Mouse (Mus musculus) lung, postnatal 0 days (tissue): ENCODE measurements at regions not wholly inside any gene's neighbourhood (a gene's known extent, or its start where the extent isn't known, plus 50 kb on each side); places are given as distances from the start of the nearest gene placed in this dataset.
A peak's percentile ranks its signal among the peaks of the same experiment; 100 is the strongest.

Source experiments
- ATAC-seq: fragments of 200-750 bp; cut with Nextera tagmentation; 2 replicates; pipeline ENCODE4 v1.8.0; 2017; ENCODE audit warnings: moderate library complexity
- DNase-seq: peaks from one replicate; pipeline ENCODE4 v3.0.0-alpha.2; 2016; ENCODE audit warnings: low spot score
- H3K27ac ChIP-seq: fragments of 300-500 bp; sonication (generic); 2 replicates; pipeline ENCODE4 v1.5.1; 2014; ENCODE audit warnings: antibody characterized with exemption, mild to moderate bottlenecking, low read length, mixed read lengths
- H3K27me3 ChIP-seq: fragments of 300-500 bp; sonication (generic); replicated peaks from 2 replicates; pipeline ENCODE4 v1.6.1; 2014; ENCODE audit warnings: low read length, mixed read lengths; ENCODE audit not compliant: insufficient read depth
- H3K36me3 ChIP-seq: fragments of 300-500 bp; sonication (generic); 2 replicates; pipeline ENCODE4 v1.6.1; 2014; ENCODE audit warnings: low read length, mixed read lengths; ENCODE audit not compliant: insufficient read depth
- H3K4me1 ChIP-seq: fragments of 300-500 bp; sonication (generic); 2 replicates; pipeline ENCODE4 v1.6.1; 2014; ENCODE audit warnings: antibody characterized with exemption, low read depth, low read length, mixed read lengths; ENCODE audit not compliant: insufficient read depth
- H3K4me2 ChIP-seq: fragments of 300-500 bp; sonication (generic); replicated peaks from 2 replicates; pipeline ENCODE4 v1.6.1; 2014; ENCODE audit warnings: low read depth, mild to moderate bottlenecking, low read length, moderate library complexity, mixed read lengths
- H3K4me3 ChIP-seq: fragments of 300-500 bp; sonication (generic); 2 replicates; pipeline ENCODE4 v1.5.1; 2014; ENCODE audit warnings: low read depth, low read length
- H3K9ac ChIP-seq: fragments of 300-500 bp; sonication (generic); replicated peaks from 2 replicates; pipeline ENCODE4 v1.6.1; 2014; ENCODE audit warnings: low read depth, mild to moderate bottlenecking
- H3K9me3 ChIP-seq: fragments of 300-500 bp; sonication (generic); 2 replicates; pipeline ENCODE4 v1.6.1; 2016; ENCODE audit warnings: low read length, mixed read lengths
- CTCF ChIP-seq: IDR thresholded peaks from 2 replicates; pipeline ENCODE4 v1.5.1; 2016; ENCODE audit warnings: antibody characterized with exemption, mild to moderate bottlenecking
- EP300 ChIP-seq: IDR thresholded peaks from 2 replicates; pipeline ENCODE4 v1.6.1; 2016; ENCODE audit warnings: antibody characterized with exemption, mild to moderate bottlenecking, control low read depth
- WGBS: fragments of 180-500 bp; shearing (Covaris S2); extraction: QIAGEN DNeasy Blood & Tissue Kit; methylation state at CpG from one replicate; pipeline ENCODE4 v1.1.7; 2014; 5-methylcytosine and 5-hydroxymethylcytosine counted together

DNA sequence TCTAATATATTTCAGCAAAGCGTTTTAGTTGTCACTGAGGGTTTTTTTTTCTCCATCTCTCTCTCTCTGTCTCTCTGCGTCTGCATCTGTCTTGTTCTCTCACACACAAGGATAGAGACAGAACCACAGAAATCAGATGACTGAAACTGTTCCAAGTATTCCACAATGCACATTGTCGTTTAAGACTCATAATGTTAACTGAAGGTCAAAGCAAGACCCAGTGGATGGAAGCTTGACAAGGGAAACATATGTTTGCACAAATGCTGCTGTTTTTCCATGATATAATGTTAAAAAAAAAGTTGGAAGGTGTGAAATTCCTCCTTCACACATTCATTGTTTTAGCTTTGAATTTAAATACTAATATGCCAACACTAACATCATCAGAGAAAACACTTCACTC lies 857.3 kb downstream of the Fam181b start:
- Histone ChIP-seq H3K4me3 (no peak overlapping the region), H3K4me1 (no peaks in the 10 kb centered on the region), H3K4me2 (no peak overlapping the region), H3K9ac (no peak overlapping the region), H3K9me3 (no peaks in the 10 kb centered on the region), H3K27me3 (no peaks in the 10 kb centered on the region), H3K36me3 (no peaks in the 10 kb centered on the region), H3K27ac (no peak overlapping the region)
- ATAC-seq (no peak), DNase-seq (no peak)
- 69% methylated on average over 3 of the region's 3 CpGs for WGBS
- TF ChIP-seq EP300 (no peak), CTCF (no peak)

- Histone ChIP-seq H3K9me3 (no peaks in the 10 kb centered on the region), H3K4me1 (no peaks in the 10 kb centered on the region), H3K27me3 (no peaks in the 10 kb centered on the region), H3K4me2 (no peak overlapping the region), H3K9ac (no peak overlapping the region), H3K27ac (no peak overlapping the region), H3K36me3 (no peaks in the 10 kb centered on the region), H3K4me3 (no peak overlapping the region)
- no peak for DNase-seq
- TF ChIP-seq EP300 (no peak), CTCF (no peak)
- 50% methylated on average over 3 of the region's 3 CpGs for WGBS
- no peak for ATAC-seq
Measured at GRCm38 (mm10) chr7:93982103-93982502, 902.4 kb downstream of the Fam181b start.

DNA sequence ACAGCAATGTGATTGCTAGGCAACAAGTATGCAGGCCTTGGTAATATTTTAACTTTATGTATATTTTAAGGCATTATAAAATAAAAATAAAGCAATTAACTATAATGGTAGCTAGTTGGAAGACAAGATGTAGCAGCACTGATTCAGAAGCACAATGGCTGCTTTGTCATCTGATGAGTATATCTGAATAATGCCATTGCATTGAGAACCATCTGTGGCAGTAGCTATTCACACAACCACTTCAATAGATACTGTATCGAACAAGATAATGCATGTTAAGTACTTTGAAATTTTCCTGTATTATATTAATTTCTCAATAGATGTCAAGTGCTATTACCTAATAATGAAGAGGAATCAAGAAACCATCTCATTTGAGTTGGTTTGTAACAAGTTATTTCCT lies 923.1 kb downstream of the Fam181b start:
- ATAC-seq (no peak), DNase-seq (no peak)
- H3K9me3 ChIP-seq: no peaks in the 10 kb centered on the region
- H3K4me3 ChIP-seq: no peak overlapping the region
- no peak overlapping the region for H3K4me2 ChIP-seq
- H3K4me1 ChIP-seq: no peaks in the 10 kb centered on the region
- no peak overlapping the region for H3K9ac ChIP-seq
- WGBS: 55% methylated on average over 1 of the region's 1 CpGs
- H3K27ac ChIP-seq: no peak overlapping the region
- H3K27me3 ChIP-seq: no peaks in the 10 kb centered on the region
- TF ChIP-seq EP300 (no peak), CTCF (no peak)
- no peaks in the 10 kb centered on the region for H3K36me3 ChIP-seq

DNA sequence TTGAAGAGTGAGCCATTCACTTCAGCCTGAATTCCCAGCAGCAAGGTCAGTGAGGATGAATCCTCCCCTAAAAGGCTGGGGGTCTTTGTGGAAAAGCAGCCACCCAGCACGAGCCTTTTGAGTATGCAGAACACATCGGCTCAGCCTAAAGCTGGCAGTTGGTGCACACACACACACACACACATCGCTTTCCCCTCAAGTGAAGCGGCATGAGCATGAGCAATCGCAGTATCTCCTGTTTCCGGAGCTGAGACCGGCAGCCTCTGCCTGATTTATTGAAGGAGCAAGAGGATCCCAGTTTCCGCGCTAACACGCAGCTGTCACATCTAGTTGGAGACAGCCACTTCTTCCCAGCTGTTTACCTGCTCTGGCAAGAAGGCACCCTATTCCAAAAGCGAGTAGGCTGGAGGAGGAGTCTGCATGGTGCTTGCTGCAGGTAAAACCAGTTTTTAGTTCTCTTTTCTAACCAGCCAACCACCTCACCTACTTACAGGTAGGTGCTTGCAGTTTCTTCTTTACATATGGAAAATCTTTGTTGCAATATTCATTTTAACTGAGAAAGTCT lies 962.9 kb downstream of the Fam181b start:
- Histone ChIP-seq H3K4me2 (no peak overlapping the region), H3K27ac (no peak overlapping the region), H3K4me1 (no peaks in the 10 kb centered on the region), H3K9ac (no peak overlapping the region), H3K27me3 (no peaks in the 10 kb centered on the region), H3K4me3 (no peak overlapping the region), H3K36me3 (no peaks in the 10 kb centered on the region), H3K9me3 (no peaks in the 10 kb centered on the region)
- TF ChIP-seq CTCF (no peak), EP300 (no peak)
- no peak for ATAC-seq
- WGBS: 14% methylated on average over 11 of the region's 11 CpGs
- DNase-seq: no peak

- H3K27me3 ChIP-seq: no peaks in the 10 kb centered on the region
- 60% methylated on average over 2 of the region's 2 CpGs for WGBS
- no peak overlapping the region for H3K27ac ChIP-seq
- no peaks in the 10 kb centered on the region for H3K36me3 ChIP-seq
- H3K4me2 ChIP-seq: no peak overlapping the region
- H3K9ac ChIP-seq: no peak overlapping the region
- H3K4me3 ChIP-seq: no peak overlapping the region
- H3K4me1 ChIP-seq: no peaks in the 10 kb centered on the region
- ATAC-seq (no peak), DNase-seq (no peak)
- TF ChIP-seq CTCF: no peak
- TF ChIP-seq EP300: no peak
- H3K9me3 ChIP-seq: no peaks in the 10 kb centered on the region
Measured at GRCm38 (mm10) chr7:94045428-94045827, 965.8 kb downstream of the Fam181b start.

GRCm38 (mm10) chr7:94046029-94046428 lies 966.4 kb downstream of the Fam181b start:
- ATAC-seq: no peak
- peak; percentile 44 for TF ChIP-seq CTCF
- no peak for TF ChIP-seq EP300
- Histone ChIP-seq H3K27ac (no peak overlapping the region), H3K4me1 (no peaks in the 10 kb centered on the region), H3K4me2 (no peak overlapping the region), H3K36me3 (no peaks in the 10 kb centered on the region), H3K4me3 (no peak overlapping the region), H3K9ac (no peak overlapping the region), H3K9me3 (no peaks in the 10 kb centered on the region), H3K27me3 (no peaks in the 10 kb centered on the region)
- peak; percentile 22 for DNase-seq
- WGBS: 22% methylated on average over 1 of the region's 1 CpGs
